Mouse (Mus musculus) T-helper 17 cell (primary cell): ENCODE results near the gene Syn2.

Source experiments
- in situ Hi-C, 2 experiments: fragments of 300-600 bp; cut with MboI, MseI; formaldehyde crosslinking; loops; 1 replicate in 1 of 2; 2 replicates in 1 of 2; pipeline ENCODE4 v1.15.1; 2025; ENCODE audit warnings: high pct_unique_total_duplicates in 2 of 2

Gene Syn2

GRCm38 (mm10) chr6:115134501-115135331 lies at the start of gene Syn2:
Gene Syn2 (plus strand): TSS chr6:115134902.
- in situ Hi-C loops, result no loop called here

DNA sequence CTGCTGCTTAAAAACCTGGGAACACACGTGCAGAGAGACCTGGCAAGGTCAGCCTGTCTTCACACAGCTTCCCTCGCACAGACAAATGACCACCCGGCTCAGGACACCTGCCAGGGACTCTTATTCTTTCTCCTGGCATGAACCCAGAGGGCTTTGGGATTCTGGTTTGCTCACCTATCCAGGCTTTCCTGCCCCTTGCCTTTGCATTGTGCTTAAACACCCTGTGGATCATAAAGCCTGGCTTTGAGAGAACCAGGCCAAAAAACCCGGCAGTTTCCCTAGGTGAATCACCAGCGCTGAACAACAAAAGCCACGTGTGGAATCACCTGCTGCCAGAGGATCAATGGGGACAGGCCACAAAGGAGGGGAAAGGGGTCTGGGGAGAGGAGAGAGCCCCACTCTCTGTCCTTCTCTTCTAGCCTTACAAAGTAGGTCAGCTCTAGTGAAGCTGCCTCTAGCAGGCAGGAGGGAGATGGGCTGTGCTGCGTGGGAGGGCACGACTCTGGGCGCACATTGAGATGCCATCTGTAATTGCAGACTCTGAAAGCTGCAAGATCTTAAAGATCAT lies 49.3 kb upstream of the Syn2 start:
- in situ Hi-C loops, result no loop called here

DNA sequence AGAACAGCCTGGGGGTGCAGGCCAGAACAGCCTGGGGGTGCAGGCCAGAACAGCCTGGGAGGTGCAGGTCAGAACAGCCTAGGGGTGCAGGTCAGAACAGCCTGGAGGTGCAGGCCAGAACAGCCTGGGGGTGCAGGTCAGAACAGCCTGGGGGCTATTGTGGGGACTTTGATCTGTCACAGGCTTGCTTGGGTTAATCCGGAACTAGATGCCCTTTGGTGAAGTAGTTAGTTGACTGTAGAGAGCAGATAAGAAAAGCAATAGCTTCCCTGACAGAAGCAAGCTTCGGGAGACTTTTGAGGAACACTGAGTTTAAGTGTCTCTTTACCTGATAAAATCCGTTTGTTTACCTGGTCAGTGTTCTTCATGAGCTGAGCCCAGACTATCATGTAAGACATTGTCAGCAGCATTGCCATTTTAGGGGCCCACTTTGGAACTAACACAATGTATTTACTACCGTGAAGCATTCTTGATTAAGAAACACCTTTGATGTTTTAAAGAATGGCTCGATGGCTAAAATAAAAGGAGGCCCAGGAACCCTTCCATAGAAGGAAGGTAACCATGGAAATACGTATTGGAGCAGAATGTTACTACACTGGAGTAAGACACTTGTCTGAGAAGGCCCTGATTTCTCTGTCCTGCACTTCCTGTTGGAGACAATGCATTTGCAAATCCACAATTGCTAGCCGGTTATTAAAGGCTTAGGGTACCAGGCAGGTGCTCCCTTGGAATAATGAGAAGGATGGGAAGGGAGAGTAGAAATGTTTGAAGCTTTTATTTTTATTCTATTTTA lies 46.2 kb upstream of the Syn2 start:
- in situ Hi-C loops, result no loop called here

- in situ Hi-C loops, result no loop called here
Measured at GRCm38 (mm10) chr6:115091737-115092136, 43.0 kb upstream of the Syn2 start.

DNA sequence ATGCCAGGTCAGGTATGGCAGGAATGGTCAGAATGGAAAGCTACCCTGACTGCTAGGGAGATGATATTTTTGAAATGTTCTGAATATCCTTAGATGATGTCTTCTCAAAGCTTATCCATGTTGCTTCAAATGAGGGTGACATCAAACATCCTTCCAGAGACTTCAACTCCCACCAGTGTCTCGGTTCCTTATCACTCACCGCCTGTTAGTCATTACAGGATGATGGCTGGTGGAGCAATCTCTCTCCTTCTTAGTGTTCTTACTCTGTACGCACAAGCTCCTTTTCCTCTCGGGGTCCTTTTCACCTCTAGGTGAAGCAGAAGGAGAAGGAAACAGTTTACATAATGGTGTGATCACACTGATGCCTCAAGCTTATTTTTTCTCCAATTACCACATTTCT lies 32.2 kb upstream of the Syn2 start:
- in situ Hi-C loops, result no loop called here

- in situ Hi-C loops, result no loop called here
Measured at GRCm38 (mm10) chr6:115111426-115111825, 23.3 kb upstream of the Syn2 start.

GRCm38 (mm10) chr6:115122181-115122580 lies 12.5 kb upstream of the Syn2 start:
- in situ Hi-C loops, result no loop called here

- in situ Hi-C loops, result no loop called here
Measured at GRCm38 (mm10) chr6:115123262-115124201, 11.2 kb upstream of the Syn2 start.

GRCm38 (mm10) chr6:115124675-115125357 lies 9.9 kb upstream of the Syn2 start:
- in situ Hi-C loops, result no loop called here

DNA sequence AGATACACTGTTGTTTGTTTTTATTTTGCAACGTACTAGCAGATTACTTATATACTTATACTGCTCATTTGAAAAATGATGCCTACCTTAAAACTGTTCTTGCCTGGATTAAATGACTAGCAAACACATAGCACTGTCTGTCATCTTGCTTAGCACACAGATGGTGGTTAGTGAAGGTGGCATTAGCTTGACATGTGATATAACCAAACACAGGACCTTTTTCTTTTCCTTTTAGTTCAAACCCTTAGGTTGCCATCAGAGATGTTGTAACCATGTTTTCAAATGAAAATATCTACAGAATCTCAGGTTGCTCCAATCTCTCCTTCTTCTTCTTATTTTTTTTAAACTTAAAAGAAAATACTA lies 9.4 kb upstream of the Syn2 start:
- in situ Hi-C loops, result no loop called here

DNA sequence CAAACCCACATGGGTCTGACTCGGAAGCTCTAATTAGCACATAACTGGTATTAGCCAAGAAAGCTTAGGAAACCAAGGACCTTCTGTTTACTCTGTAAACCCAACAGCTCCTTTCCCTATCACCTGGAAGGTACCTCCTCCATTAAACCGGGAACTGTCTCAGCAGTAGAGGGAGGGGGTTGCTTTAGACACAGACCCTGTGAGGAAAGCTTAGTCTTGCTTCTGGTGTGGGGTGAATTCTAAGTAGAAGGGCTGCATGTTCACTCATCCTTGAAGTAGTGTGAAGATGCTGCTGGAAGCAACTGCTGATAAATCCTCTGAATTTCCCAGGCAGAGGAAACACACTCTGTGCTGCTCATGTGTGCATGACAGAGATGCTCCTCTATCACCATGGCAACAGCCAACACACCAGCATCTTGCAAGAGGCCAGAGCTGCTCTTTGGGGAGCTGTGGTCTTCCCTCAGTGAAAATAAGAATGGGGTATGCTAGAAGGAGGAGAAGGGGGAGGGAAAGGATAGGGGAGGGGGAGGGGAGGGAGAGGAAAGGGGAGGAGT lies 8.4 kb upstream of the Syn2 start:
- in situ Hi-C loops, result no loop called here

DNA sequence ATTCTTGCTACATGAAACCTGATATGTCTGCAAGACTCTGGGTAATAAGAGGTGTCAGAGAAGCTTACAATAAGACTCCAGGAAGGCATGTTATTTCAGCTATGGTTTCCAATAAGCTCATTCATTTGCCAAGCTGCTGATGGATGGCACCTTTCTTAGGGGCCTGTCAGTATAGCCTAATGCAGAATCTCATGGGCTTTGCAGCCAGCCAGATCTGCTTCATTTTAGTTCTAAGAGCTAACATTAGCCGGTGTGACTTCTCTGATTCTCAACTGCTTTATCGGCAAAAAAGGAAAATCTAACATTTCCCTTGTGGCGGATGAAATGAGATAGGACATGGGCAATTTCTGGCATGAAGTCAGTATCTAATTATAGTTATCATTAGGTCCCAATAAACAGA lies 7.9 kb upstream of the Syn2 start:
- in situ Hi-C loops, result no loop called here

- in situ Hi-C loops, result no loop called here
Measured at GRCm38 (mm10) chr6:115127255-115127824, 7.4 kb upstream of the Syn2 start.

DNA sequence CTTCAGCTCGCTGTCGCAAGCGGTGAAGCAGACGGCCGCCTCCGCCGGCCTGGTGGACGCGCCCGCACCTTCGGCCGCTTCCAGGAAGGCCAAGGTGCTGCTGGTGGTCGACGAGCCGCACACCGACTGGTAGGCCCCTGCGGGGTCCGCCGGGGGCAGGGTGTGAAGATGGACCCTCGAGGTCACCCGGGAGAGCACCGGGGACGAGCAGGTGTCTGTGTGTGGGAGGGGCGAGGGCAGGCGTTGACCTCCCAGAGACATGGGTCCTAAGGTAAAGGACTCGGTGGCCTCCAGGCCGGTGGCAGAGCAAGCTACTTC lies 589 bp downstream of the Syn2 start:
- in situ Hi-C loops, result no loop called here

DNA sequence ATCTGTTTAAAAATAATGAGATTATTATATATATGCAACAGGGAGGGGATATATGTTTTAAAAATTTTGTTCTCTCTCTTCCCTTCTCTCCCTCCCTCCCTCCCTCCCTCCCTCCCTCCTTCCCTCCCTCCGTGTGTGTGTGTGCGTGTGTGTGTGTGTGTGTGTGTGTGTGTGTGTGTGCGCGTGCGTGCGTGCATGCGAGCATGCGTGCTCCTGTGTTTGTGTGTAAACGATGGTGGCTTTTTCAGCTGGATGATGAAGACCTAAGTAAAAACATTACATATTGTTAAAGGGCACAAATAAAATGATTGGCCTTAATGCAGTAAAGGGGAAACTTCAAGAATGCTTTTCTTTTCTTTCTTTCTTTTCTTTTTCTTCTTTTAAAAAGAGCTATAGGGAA lies 1.5 kb downstream of the Syn2 start:
- in situ Hi-C loops, result no loop called here

GRCm38 (mm10) chr6:115141446-115141845 lies 6.7 kb downstream of the Syn2 start:
- in situ Hi-C loops, result loop anchor here in 1 of 2 experiments (5.0 kb wide), 1 partner anchor 34 kb away; no protein-coding TSS in a partner anchor

- in situ Hi-C loops, result no loop called here
Measured at GRCm38 (mm10) chr6:115161175-115161574, 26.5 kb downstream of the Syn2 start.

- in situ Hi-C loops, result no loop called here
Measured at GRCm38 (mm10) chr6:115165863-115166470, 31.3 kb downstream of the Syn2 start.

DNA sequence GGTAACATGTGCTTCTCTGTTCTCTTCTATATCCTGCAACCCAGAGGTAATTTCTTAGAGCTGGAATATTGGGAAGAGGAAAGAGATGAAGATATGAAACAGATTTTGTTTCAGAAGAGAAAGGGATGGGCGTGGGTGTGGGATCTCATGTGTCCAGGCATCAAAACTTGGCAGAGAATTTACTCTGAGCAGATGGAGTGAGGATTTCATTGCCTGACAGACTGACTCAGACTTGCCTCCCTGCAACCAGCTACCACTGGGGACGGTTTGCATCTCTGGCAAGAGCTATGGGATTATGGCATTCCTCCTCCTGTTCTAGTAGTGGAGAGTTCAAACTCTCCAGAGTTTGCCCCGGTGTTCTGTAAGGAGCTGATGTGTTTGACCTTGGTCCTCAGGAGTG lies 34.2 kb downstream of the Syn2 start:
- in situ Hi-C loops, result no loop called here

DNA sequence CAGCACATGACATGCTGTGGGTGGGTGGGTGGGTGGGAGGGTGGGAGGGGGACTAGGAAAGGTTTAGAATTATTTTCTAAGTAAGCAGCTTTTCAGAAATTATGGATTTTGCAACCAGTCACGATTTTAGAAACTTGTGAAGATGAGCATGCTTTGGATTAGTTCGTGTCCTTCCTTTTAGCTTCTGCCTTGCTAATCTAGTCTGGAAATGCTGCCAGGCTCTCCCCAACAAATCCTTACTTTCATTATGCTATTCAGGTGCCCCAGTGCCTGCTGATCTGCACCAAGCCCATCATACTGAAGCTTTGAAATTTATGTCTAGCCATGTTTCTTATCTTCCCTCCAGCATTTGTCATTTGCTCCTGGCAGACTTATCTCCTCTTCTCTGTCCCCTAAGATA lies 34.8 kb downstream of the Syn2 start:
- in situ Hi-C loops, result no loop called here
